Mouse (Mus musculus): ENCODE results near the gene Shc2.

Gene Shc2

DNA sequence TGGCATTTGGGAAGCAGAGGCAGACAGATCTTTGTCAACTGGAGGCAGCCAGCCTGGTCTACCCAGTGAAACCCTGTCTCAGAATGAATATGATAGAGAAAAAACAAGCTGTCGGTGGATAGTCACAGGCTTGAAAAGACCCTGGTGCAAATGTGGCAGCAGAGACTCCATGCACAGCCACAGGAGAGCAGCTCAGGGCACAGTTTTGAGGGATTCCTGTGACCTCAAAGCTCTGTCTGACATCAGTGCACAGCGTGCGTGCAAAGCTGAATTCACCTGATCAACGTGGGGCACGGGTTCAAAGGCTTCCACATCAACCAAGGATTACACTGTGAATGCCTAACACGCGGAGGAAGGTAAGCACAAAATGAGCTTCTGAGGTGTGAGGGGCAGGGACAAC is 57.4 kb downstream of the Shc2 start:
- DNase-seq (ENCODE audit: low spot score): no peak

DNA sequence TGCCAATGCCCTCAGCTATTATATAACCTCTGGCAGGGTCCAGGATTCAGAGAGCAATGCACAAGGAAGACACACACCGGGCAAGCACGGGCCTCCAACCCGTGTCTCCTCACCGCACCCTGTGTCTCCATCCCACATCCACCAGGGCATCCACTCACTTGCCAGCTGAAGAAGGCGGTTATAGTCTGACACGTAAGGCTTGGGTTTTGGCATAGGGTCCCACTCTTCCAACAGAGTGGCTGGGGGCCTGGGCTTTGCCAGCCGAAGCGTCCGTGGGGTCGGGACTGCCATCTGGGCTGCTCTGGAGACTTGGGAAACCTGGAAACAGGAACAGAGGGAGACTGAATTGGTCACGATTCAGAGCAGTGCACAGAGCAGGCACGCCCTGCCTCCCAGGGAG is 57.9 kb downstream of the Shc2 start:
- no peak for DNase-seq (ENCODE audit: low spot score)

DNA sequence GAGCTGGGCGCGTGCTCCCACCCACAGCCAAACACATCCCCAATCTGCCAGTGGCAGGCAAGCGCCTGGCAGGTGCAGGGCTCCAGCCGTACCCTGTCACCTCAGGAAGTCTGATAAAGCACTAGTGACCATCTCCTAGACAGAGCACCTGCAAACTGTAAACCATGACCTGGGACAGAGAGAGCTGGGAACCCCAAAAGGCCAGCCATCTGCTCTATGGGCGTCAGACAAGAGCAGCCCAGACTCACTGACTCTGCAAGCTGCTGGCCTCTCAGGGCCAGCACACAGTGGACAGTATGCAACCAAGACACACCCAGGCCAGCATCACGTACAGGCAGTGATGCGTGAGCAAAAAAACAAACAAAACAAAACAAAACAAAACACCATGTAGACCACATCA is 58.8 kb downstream of the Shc2 start:
- DNase-seq (ENCODE audit: low spot score): no peak

DNA sequence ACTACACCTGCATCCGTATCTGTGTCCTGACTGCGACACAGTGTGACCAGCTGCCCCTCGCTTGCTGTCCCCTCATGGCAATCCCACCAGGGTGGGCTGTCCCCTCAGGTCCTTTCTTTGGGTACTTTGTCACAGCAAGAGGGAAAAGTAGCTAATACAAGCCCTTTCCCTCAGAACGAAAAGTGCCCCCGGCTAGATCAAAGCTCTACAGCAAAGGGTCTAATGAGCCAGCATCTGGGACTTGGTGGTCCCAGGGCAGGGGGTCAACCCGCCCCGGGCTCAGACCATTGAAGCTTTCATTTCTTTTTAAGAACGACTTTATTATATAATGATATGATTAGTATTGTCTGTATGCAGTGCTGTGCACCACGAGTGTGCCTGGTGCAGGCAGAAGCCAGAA is 59.4 kb downstream of the Shc2 start:
- DNase-seq (ENCODE audit: low spot score): no peak

DNA sequence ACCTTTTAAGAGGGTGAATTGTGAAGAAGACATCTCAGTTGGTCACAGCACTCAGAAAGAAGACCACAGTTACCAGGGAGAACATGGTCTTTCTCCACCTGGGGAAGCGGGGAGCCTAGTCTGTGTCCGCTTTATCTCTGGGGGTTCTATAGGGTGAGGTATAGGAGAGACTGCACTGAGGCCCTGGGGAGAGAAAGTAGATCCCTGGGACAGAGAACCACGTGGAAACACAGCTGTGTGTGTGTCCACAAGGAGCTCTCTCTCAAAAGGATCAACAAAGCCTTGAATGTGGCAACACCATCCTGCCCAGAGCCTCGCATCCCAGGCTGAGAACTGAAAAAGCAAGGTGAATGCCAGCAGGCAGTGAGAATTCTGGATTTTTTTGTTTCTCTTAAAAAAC is 60.3 kb downstream of the Shc2 start:
- no peak for DNase-seq (ENCODE audit: low spot score)

DNA sequence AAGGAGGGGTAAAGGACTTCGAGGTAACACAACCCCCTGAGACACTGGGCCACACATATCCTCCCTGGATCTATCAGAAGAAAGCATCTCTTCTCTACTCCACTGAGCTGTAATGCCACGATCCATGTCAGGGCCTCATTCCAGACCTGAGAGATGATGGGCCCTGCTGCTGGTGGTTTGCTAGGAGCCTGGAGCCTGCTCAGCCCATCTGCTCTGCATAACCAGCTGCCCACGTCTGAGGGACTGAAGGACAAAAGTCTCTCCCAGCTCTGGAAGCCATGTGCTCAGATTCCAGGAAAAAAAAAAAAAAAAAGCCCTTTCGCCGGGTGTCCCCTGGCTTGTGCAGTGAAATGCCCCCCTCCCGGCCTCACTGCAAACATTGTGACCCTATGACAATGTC is 62.0 kb downstream of the Shc2 start:
- DNase-seq (ENCODE audit: low spot score): no peak

DNA sequence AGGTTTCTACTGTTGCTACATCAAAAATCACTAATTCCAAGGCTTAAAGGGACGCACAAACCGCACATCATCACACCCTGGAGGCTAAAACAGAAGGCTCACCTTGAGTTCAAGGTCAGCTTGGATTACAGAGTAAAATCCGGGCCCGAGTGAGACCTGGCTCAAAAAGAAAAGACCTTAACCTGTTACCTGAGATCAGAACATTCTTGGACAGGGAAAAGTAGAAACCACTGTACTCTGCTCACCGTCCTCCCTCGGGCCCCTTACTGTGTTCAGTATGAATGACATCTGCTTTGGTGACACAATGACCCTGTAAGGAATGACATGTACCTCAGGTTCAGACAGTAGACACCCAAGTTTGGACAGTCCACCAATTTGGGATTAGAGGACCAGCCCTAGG is 62.9 kb downstream of the Shc2 start:
- no peak for DNase-seq (ENCODE audit: low spot score)

DNA sequence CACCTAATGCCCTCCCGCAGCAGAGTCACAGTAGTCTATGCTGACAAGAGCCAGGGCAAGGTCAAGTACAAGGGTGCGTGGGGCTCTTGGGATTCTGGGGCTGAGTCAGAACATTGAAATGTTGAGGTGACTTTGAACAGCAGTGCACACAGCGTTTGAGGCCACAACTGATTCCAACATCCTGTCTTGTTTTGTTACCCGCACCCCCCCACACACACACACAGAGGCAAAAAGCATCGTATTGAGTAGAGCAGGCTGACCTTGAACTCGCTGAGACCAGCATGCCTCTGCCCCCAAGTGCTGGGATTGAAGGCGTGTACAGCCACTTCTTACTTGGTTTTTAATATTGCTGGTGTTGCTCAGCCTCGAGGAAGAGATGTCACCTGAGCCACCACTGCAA is 63.4 kb downstream of the Shc2 start:
- DNase-seq (ENCODE audit: low spot score): no peak

DNA sequence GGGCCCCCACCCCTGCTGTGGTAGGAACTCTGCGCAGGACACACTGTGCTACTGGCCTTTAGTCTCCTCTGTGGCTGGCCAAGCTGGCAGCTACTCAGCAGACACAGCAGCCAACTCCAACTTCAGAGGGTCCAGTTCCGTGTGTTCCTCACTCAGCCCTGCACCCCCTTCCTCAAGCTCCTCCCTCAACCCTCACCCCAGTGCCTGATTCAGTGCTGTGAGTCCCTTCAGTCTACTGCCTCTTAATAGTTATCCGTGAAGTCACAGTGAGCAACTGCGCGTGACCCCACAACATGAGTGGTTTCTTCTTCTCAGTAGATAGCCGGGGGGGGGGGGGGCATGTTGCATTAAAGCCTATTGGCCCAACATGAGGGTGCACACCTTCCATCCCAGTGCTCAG is 64.1 kb downstream of the Shc2 start:
- DNase-seq (ENCODE audit: low spot score): no peak

DNA sequence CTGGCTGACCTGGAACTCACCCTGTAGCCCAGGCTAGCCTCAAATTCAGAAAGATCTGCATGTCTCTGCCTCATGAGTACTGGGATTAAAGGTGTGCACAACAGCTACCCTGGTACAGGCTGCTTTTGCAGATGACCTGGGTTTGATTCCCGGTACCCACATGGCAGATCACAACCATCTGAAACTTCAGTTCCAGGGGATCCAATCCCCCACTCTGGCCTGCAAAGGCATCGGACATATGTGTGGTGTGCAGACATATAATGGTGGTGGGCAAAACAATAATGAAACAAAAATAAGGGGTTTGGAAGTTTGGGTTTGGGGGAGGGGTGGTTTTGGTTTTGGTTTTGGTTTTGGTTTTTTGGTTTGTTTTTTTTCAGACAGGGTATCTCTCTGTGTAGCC is 66.4 kb downstream of the Shc2 start:
- no peak for DNase-seq (ENCODE audit: low spot score)

DNA sequence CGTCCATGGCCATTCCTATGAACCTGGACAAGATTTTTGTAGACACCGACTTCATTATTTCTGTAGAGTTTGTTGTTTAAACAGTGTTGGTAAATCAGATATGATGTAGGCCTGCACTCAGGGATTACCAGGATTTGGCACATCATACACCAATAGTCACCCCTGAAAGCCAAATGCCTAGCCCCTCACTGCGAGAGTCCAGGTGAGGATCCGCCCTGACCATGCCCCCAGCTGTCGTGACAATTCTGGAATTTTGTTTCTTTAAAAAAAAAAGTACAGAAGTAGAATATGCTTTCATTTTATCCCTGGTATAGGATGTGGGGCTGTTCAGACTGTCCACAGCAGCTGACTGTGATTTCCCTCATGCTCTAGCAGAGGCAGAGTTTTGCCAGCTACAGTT is 67.8 kb downstream of the Shc2 start:
- no peak for DNase-seq (ENCODE audit: low spot score)
